Mouse (Mus musculus) retina, postnatal 1 day (tissue): Measurements from ENCODE around the gene Mtfp1.
"Not testable (repeated sequence)": the region's sequence is repeated elsewhere in the genome, so short reads cannot be mapped to it uniquely, and the experiment has no call there.

Experiments
- DNase-seq: peaks from one replicate; pipeline ENCODE4 v3.0.0-alpha.2; 2012

Mtfp1 gene

GRCm38 (mm10) chr11:4095171-4096053 lies at the start of gene Mtfp1:
TSS of gene Mtfp1 (minus strand) at chr11:4095445.
- peak; percentile 85 for DNase-seq

DNA sequence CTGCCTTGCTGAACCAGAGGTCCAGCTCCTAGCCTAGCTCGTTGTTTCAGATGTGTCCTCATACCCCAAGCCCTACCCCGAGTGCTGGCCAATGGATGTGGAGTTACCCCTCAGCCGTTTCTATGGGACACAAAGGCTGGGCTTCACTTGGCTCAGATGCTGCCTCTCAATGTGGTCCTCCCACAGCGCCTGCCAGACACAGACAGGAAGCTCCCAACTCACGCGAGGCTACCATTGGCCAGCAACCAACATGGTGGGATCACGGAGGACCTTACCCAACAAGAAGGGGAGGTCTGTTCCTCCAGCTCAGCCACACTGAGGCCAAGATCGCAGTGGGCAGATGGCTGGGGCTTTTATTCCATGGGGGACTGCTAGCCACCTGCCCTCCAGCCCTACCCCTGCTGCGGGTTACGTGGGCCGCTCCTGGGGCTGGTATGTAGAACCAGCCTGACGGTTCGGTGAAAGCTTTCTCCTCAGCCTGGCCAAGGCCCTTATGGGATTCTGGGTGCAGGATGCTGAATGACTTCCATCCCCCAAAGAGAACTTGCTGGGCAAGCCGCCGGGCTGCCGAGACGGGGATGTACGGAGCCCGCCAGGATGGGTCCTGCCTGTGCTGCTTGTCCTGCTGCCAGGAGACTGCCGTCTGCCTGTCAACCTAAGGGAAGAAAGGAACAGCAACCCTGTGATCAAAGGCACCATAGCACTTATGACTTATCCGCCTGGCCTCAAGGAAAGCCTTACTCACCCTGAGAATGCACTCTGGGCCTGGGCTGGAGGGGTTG lies 48.2 kb upstream of the Mtfp1 start:
- DNase-seq = no peak

DNA sequence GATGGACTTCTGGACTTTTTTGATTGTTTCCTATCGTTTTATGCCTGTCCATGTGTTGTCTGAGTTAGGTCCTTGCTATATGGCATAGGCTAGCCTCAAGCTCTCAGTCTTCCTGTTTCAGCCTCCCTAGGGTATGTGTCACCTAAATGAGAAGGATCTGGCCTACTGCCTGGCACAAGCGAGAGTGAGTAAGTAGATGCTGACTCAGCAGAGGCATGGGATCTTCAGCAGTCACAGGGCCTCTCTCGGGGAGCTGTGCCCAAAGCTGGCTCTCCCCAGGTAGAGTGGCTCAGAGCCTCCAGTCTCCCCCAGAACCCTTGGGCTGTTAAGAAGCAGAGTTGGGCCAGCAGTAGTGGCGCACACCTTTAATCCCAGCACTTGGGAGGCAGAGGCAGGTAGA lies 47.1 kb upstream of the Mtfp1 start:
- DNase-seq = no peak

DNA sequence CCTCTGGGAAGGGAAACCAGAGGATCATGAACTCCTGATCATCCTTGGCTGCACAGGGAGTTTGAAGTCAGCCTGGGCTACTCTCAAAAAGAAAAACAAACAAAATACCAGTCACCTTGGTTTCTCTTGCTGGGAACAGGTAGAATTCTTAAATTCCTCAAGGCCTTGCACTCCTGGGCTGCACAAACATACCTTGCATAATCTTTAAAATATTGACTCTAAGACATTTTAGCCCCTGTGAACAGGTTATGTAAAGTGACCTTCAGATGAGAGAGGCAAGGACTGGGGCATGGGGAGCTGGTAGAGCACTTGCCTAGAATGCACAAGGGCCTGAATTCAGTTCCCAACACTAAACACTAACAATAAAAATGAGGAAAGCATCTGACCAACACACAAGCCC lies 46.3 kb upstream of the Mtfp1 start:
- DNase-seq = no peak

- no peak for DNase-seq
Measured at GRCm38 (mm10) chr11:4138964-4139363, 43.7 kb upstream of the Mtfp1 start.

DNA sequence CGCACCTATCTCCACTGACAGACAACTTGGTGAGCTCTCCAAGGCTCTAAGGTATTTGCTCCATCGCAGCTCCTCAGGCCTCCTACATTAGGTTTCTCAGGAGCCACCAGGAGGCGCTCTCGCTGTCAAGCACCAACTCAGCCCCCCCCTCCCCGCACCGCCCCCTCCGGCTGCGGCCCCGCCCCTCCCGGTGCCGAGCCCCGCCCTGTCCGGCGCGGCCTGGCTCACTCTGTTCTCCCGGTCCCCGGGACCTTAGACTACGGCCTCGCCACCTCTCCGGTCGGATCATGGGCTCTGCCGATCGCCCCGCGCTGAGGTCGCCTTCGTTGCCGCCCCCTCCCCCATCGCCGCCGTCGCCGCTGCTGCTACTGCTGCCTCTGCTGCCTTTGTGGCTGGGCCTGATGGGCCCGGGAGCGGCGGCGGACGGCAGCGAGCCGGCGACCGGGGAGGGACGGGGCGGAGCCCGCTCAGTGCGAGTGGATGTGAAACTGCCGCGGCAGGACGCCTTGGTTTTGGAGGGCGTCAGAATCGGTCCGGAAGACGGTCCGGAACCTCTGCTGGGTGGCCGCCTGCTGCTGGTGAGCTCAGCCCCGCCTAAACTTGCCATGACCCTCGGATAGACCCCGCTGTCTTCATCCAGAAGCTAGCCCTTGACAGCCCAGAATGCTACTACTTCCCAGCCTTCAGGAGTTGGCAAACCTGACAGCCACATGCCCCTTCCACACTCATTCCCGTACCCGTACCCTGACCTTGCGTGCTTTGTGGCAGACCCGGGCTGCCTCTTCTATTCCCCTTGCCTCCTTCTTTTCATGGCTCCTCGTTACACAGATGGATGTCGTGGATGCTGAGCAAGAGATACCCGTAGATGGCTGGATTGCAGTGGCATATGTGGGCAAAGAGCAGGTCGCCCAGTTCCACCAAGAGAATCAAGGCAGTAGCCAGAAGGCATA lies 40.0 kb upstream of the Mtfp1 start, which contains the start of gene Rnf215:
Rnf215 (plus strand) TSS at position 217 of the 950 bp plus-strand sequence.
- peak; percentile 93 for DNase-seq

- DNase-seq = no peak
Measured at GRCm38 (mm10) chr11:4134400-4134799, 39.2 kb upstream of the Mtfp1 start.

- DNase-seq = peak; percentile 41
Measured at GRCm38 (mm10) chr11:4133450-4133849, 38.2 kb upstream of the Mtfp1 start.

GRCm38 (mm10) chr11:4128461-4128860 lies 33.2 kb upstream of the Mtfp1 start:
- not testable (repeated sequence) for DNase-seq

DNA sequence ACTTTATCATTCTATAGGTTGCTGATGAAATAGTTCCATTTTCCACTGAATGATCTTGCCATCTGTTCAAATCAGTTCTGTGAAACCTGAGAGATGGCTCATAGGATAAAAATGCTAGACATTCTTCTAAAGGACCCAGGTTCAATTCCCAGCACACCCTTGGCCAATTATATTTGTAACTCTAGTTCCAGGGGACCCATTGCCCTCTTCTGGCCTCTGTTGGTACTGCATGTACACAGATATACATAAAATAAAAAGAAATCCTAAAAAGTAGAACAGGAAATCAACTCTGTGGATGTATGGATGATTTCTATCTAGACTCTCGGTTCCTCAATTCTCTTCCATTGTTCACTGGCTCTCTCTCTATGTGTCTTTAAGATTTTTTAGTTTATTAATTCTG lies 31.8 kb upstream of the Mtfp1 start:
- no peak for DNase-seq

DNA sequence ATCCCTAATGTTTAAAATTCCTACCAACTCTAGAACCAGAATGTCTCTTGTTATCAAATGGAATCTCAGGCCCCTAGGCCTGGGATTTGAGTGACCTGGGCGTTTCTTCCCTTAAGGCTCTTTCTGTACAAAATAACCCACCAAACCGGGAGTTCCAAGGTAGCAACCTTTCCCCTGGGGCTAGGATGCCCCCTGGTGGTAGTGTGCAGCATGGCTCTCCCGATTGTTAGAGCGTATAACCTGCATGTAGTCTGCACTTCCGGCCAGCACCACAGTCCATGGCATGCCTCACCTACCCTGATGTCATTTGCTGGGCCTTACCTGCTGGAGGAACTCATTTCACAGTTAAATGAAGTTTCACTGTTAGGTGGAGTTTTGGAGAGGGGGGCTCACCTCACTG lies 28.7 kb upstream of the Mtfp1 start:
- peak; percentile 61 for DNase-seq

DNA sequence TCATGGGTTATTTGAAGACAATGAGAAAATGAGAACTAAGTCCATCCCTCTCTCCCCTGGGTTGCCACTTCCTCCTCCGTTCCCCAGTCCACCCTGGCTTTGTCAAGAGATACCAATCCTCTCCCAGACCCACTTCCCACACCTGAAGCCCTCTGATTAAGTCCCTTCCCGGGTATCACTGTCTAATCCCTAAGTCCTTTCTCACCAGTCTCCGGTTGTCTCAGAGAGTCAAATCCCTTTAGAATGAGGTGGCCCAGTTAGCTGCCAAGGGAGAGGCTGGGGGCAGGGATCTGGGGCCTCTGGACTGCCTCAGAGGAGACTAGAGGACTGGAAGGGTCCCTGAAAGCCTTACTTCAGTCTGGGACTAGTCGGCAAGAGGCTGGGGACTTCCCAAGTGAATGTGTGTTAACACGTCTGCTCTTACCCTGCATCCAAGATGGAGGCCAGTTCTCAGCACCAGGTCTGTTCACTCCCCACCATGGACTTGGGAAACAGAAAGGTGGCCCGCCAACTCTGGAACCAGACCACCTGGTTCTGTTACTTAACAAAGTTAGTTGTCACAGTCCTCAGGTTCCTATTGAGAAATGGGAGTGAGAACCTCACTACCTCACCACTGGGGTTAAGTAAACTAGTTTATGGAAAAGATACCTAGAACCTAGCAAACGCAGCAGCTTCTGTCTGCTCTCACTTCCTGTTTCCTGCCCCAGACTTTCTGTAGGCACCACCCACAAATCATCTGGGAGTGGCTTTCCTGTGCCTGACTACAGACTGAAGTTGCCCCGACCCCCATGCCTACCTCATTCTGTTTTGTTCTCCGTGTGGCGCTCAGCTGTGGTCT lies 27.7 kb upstream of the Mtfp1 start, which contains the start of gene Sec14l2:
Sec14l2 (minus strand) TSS at position 674 of the 838 bp plus-strand sequence.
- peak; percentile 72 for DNase-seq

DNA sequence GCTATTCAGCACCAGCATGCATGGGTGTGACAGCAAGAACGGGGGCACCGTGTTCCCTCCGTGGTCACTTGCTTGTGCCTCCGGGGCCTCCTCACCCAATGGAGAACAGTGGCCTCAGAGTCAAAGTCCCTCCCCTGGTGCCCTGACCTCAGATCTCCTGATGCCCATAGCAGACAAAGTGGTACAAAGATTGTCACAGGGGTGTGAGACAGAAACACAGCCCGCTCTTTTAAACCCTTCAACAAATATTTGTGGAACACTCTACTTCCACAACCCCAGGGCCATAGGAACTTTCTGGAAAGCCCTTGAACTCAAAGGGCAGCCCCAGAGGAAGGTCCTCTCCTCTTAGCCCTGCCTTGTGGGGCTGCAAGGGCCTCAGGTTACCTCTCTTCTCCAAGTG lies 27.0 kb upstream of the Mtfp1 start:
- DNase-seq = no peak

GRCm38 (mm10) chr11:4121691-4122090 lies 26.4 kb upstream of the Mtfp1 start:
- DNase-seq = no peak

DNA sequence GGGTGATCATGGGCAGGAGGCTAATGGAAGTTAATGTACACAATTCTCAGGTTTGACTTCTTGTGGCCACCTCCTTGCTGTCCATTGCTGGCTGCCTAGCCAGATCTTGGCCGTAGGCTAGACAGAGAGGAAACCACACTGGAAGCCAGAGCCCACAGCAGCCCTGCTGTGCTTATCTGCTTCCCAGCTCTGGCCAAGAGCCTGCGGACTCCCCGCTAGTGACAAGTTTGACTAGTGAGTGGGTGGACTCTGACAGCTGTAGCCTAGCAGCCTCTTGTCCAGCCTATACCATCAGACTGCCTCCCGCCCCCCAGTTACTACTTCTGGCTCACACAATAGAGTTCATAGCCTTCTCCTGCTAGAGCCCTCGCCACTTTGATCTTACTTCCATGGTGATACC lies 24.4 kb upstream of the Mtfp1 start:
- DNase-seq = no peak

GRCm38 (mm10) chr11:4118081-4118921 lies 23.1 kb upstream of the Mtfp1 start:
- peak; percentile 73 for DNase-seq

GRCm38 (mm10) chr11:4117372-4118071 lies 22.3 kb upstream of the Mtfp1 start:
- peak; percentile 32 for DNase-seq

DNA sequence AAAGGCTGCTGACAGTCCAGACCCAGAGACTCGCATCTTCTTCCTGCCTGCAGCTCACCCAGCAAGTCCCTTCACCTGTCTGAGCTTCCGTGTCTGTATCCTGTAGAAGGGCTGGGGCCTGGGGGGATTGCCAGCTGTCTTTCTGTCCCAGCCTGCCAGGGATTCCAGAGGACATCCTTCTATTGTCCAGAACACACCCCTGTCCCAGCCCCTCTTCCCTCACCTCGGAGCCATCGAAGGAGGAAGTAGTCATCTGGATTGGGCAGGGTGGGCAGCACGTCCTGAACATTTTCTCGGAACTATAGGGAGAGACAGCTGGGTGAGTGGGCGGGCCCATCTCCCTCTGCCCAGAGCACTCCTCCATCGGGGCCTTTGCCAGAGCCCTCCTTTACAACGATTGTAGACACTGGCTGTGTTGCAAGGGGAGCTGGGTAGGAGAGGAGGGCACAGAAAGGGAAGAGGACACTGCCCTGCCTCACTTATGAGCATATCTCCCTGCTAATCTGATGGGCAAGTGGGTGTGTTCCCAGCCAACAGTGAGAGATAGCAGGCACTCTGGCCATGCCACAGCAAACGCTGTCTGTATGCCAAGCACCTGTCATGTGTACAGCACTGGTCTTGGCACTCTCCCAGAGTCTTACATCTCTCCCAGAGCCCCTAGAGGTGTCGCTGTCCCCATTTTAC lies 21.4 kb upstream of the Mtfp1 start:
- DNase-seq = no peak

DNA sequence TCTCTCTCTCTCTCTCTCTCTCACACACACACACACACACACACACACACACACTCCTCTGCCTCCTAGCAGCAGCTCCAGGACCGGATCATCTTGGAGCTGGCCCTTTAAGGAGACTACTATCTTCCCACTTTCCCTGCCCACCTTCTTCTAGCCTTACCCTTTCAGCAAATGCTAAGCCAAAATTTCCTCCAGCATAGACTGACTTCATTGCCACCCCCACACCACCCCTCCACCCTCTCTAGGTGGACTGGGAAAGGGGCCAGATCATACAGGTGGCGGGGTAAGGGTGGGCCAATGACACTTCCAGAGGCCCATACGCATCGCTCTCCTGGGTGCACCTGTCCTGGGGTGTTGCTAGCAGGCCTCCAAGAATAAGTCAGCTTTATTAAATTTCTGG lies 20.2 kb upstream of the Mtfp1 start:
- no peak for DNase-seq
